Mouse (Mus musculus): ENCODE measurements at regions not wholly inside any gene's neighbourhood (a gene's known extent, or its start where the extent isn't known, plus 50 kb on each side); places are given as distances from the start of the nearest gene placed in this dataset.

DNA sequence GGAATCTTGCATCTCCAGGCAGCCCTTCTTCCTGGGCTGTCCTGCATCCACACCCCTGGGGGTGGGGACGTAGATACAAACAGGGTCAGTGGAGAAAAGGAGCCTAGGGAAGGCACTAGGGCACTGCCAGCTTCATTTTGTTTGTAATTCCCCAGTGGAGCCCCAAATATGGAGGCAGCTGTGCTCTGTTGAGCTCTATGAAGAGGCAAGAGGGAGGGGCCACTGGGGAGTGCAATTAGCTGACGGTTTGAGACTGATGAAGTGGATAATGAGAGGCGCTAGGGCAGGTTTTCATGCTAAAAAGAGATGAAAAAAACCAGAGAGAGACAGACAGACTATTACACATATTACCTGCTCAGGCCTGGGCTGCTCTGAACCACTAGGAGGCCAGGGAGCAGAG, 135.8 kb upstream of the Grik3 start:
- no peak for DNase-seq (ENCODE audit: low read depth, low spot score)

DNA sequence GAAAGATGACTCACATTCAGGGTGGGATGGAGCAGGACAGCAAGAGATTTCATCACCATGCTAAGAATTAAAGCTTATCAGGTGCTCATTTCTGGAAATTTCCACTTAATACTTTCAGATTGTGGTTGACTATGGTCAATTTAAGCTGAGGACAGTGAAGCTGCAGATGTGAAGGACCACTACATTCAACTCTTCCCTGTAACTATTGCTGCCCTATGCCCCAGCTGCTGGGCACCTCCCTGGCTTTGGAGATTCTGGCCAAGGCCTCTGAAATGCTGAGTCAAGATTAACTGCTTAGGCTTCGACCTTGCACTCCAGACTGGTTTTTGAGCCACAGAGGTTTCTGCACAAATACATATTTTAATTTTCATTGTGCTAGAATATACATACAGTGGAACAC, 140.4 kb upstream of the Grik3 start:
- DNase-seq (ENCODE audit: low read depth, low spot score), result no peak

DNA sequence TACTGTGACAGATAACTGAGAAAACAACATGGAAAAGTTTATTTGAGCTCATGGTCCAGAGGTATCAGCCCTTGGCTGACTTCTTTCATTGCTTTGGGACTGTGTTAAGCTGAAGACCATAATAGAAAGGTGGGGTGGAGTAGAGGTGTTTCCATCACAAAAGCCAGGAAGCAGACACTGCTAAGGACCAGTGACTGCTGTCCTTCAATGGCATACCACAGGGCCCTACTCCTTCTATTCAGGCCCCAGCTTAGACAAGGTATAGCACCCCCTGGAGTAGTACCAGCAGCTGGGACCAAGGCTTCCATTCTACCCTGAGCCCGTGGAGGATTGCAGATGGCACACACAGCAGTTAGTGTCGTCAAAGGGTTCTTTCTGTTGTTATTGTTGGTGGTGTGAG, 151.4 kb upstream of the Grik3 start:
- peak; percentile 80 for DNase-seq (ENCODE audit: low read depth, low spot score)

DNA sequence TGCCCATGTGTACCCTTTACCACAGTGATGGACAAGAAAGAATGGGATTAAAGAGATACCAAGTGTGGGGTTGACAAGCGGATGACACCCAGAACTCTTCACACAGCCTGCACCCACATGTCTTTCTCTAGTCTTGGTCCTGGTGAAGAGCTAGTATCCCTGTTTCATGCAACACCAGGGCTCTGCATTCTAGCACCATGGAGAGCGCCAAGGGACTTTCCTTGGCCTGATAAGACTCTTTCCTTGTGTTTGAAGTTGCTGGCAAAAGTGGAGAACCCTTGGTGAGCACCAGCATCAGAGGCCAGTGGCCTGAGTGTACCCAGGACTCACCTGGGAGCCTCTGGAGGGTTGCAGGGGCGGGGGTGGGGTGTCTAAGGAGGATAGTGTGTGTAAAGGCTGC, 161.7 kb upstream of the Grik3 start:
- peak; percentile 73 for DNase-seq (ENCODE audit: low read depth, low spot score)

DNA sequence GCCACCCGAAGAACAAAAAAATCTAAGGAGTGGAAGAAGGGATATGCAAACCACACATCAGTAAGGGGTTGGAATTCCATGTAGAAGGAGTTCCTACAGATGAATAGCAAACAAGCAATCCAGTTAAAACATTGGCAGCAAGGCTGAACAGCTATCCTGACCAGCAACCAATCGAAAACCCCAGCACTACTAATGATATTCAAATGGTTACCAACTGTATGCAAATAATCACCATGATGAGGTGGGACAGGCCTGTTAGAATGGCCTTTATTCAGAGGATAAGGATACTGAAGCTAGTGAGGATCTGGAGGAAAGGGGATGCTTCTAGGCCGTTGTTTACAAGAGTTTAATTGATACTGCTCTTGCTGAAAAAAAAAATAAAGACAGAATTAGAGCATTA, 166.0 kb upstream of the Grik3 start:
- no peak for DNase-seq (ENCODE audit: low read depth, low spot score)

DNA sequence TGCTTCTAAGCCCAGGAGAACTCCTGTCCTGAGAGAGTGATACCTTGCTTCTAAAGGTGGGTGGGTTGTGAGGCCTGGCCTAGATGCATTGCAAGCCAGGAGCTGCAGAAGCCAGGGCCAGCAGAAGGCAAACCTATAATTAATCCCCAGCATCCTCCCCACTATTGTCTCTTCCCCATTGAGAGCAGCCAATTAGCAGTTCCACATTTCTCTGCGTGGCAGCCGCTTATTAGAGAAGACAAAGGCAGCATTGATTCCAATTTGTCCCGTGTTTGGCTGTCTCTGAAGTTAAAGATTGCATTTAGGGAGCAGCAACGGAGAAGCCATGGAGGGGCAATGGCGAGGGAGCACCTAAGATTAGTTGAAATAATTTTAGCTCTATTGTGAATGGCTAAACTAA, 171.2 kb upstream of the Grik3 start:
- no peak for DNase-seq (ENCODE audit: low read depth, low spot score)

DNA sequence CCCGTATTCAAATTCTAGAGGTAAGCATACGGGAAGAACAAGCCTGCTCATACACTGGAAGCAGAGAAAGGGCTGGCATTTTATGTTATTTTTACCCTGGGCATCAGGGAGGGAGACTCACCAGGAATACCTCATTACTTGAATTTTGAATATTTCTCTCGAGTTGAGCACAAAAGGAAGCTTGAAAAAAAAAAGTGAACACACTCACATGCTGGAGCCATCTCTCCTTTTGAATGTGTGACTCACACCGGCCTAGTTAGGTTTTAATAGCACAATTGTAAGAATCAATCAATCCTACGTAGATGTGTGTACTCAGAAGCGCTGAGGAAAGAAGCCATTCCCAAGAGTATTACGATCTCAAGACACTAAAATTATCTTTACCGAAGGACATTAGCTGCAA, 172.2 kb upstream of the Grik3 start:
- DNase-seq (ENCODE audit: low read depth, low spot score), result no peak

DNA sequence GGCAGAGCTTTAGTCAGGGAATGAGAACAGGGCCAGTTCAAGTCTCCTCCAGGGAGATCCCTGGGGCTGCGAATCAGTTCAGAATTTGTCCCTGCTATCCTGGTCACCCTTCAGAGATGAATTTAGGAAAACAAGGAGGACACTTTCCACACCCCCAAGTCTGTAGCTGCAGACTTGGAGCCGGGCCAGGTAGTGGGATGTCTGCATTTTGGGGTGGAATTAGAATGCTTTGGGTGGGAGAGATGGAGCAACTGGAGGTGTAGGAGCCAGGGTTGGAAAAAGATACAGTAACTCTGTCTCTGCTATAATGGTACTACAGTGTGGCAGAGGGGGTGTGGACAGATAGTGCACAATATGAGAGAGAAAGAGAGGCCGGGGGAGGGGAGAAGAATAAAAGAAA, 173.6 kb upstream of the Grik3 start:
- no peak for DNase-seq (ENCODE audit: low read depth, low spot score)

DNA sequence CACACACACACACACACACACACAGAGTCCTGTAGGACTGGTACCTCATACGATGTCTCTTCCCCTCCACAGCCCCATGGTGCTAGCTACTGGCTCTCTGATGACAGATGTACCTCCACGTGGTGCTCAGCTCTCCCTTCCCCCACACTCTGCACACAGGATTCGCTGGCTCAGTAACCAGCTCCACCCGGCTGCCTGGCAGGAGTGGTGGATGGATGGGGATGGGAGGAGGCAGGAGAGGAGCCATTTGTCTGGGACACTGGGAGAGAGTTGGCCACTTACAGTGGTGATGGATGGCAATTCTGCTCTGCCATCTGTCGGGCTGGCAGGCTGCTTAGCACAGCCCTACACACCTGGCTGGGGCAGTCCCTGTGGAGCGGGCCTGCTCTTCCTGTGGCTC, 174.7 kb upstream of the Grik3 start:
- peak; percentile 54 for DNase-seq (ENCODE audit: low read depth, low spot score)

DNA sequence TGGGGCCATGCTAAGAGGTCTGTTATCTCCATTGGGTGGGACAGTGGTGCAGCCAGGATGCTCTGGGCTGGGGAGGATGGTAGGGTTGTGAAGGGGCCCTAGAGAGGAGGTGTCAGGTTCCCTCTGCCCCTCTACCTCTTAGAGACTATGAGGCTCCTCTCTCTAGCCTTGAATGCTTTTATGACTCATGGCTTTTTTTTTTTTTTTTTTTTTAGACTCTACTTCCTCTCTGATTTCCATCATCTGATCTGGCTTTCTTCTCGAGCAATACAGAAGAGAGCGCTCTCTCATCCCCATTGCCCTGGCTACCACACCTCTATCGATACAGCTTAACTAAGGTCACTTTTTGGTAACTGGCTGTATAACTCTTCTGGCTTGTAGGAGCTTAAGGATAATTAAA, 176.6 kb upstream of the Grik3 start:
- no peak for DNase-seq (ENCODE audit: low read depth, low spot score)

DNA sequence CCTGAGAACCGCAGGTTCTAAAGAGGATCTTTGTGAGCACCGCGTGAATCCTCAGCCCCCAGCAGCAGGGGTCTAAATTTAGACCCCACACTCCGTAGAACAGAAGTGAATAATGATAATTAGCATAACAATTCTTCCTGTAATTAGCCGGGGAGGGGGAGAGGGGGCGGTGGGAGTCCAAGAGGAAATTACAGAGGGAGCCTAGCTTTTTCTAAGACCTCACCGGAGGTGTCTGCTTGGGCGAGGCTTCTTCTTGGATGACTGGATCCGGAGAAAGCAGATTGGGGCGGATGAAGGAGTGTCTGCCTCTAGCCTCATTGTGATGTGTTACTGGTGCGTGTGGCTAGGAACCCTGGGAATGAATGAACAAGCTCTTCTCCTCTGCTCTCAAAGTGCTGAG, 177.2 kb upstream of the Grik3 start:
- peak; percentile 86 for DNase-seq (ENCODE audit: low read depth, low spot score)

DNA sequence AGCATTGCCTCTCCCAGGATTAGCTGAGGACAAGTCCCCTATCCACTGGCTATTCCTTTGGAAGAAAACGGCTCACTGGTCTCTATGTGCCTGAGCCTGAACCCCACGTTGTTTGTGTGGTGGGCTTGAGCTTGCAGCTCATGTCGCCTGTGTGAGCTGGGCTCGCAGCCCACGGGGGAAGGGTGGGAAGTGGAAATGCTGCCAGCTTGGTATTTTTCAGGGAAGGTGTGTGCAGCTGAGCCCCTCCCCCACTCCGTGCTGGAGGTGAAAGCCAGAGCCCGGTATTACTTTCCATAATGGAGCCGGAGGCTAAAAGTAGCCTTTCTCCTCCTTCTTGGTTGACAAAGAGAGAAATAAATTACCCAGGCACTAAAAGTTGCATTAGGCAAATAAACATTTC, 180.5 kb upstream of the Zc3h12a start:
- no peak for DNase-seq (ENCODE audit: low read depth, low spot score)

DNA sequence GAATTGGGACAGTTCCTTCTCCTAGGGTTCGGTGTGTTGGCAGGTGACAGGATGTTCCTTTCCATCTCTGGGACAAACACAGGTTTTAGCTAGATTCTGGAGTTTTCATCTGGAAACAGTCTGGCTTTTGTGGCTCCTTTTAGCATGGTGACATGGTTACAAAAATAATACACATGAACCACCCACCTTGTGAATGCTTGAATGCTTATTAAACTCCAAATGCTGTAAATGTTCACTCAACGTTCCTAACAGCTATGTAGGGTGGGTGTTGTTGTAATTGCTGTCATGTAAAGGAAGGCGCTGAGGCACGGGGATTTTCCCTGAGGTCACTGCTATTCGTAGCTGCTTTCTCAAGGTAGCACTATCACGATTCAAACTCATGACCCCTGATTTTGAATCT, 178.1 kb upstream of the Zc3h12a start:
- DNase-seq (ENCODE audit: low read depth, low spot score), result no peak

DNA sequence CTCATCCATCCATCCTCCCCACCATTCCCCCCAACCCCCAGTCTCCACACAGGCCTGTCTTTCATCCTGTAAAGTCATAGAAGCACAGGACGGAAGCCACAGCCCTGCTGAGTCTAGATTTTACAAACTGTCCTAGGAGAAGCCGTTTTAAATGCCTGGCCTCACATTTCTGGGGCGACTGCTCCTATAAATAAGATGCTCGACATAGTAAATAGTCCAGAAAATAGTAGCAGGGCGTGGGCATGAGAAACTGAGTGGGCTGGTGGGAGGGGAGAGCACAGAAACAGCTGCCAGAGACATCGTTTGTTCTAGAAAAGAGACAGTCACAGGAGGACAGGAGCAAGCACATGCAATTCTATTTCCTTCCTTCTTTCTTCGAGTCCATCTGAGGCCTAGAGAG, 175.0 kb upstream of the Zc3h12a start:
- DNase-seq (ENCODE audit: low read depth, low spot score), result no peak

DNA sequence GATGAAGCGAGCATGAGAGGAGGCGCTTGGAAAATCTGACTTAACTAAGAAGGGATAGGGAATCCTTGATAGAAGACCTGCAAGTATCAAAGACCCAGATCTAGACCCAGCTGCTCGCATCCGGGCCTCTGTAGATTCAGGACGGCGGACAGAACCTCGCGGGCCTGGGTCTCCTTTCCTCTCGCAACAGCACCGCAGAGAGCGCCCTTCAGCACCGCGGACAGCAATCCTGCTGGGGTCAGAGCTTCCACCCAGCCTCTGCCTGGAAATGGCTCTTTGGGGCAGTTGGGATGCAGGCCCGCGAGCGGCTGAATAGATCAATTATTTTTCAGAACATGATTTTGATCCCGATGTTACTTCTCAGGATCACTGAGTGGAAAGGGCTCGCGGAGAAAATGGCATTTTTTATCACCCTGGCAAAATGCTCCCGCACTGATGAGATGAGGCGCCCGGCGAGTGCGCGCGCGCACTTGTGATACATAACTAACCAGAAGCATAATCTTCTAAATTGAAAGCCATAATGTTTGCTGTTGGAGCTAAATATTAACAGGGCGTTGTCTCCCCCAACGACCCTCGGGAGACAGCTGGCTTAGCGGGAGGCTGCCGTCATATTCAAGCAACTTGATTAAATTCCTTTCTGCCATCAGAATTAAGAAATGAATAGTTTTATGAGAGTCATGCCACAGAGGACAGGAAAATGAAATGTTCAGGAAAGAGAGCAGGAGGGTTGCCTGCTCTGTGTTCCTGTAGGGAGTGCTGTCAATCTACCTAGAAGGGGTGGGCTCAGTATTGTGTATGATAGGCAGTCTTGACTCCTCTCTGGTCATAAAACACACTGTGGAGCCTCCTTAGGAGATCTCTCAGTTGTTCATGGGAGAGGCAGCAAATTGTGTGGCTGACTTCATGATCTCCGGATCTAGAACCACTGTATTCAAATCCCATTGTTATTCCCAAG, 173.1 kb upstream of the Zc3h12a start:
- DNase-seq (ENCODE audit: low read depth, low spot score), result peak; percentile 91

DNA sequence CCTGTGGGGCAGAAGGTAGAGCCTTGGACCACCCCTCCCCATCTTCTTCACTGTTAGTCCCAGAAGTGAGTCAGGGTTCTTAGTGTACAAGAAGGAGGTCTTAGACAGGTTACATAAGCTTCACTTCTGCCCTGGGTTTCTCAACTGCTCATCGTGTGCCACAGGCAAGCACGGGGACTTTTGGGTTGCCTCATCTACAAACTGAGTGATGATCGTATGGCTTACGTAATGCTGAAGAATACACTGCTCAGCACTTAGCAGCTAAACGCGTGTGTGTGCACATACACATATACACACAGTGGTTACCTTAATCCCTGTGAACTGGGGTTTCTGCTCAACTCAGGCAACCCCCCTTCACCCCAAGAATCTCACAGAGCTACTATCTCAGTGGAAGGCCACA, 163.1 kb upstream of the Zc3h12a start:
- no peak for DNase-seq (ENCODE audit: low read depth, low spot score)

DNA sequence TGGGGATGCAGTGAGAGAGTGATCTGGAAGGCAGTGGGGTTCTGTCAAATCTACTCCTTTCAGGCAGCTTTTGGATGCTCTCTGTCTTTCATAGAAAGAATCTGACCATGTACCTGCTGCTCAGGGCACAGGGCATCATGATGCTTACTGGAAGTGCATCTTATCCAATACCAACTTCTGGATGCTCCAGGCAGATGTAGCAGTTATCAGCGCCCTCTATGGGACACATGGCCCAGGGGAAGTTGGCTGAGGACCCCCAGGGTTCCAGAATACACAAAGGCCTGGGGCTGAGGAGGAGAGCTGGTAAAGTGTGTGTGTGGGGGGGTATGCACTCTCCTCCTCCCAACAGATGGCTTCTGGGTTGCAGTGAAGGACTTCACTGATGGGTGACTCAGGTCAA, 162.1 kb upstream of the Zc3h12a start:
- DNase-seq (ENCODE audit: low read depth, low spot score), result no peak

DNA sequence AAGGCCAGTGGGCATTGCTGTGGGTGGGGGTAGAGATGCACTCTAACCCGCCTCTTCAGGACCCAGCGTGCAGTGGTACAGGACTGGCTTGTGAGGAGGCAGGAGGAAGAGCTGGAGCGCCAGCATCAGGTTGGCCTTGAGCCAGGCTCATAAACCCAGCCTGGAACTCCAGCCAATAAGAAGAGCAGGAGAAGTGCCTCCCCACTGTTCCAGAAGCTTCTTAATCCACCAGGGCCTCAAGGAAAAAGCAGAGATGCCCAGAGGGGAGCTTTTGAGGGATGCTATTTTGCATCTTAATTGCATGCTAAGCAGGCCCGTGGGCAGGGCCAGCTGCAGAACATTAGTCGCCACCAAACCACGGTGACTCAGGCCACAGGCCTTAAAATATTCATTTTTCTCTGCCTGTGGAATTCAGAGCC, 161.4 kb upstream of the Zc3h12a start:
- no peak for DNase-seq (ENCODE audit: low read depth, low spot score)

DNA sequence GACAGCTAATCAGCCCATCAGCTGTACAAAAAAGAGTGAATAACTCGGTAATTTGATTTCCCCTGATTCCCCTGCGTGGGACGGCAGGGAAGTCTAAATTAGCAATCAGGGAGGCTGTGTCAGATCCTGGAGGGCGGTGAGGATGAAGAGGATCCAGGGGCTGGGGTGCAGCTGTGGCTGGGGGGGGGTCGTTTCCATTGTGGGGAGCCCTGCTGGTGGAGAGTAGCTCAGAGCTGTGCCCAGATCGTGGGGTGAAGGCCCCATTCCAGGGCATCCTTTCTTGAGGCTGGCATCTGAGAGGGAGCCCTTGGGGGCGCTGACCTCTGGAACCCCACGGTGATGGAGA, 155.3 kb upstream of the Zc3h12a start:
- no peak for DNase-seq (ENCODE audit: low read depth, low spot score)

DNA sequence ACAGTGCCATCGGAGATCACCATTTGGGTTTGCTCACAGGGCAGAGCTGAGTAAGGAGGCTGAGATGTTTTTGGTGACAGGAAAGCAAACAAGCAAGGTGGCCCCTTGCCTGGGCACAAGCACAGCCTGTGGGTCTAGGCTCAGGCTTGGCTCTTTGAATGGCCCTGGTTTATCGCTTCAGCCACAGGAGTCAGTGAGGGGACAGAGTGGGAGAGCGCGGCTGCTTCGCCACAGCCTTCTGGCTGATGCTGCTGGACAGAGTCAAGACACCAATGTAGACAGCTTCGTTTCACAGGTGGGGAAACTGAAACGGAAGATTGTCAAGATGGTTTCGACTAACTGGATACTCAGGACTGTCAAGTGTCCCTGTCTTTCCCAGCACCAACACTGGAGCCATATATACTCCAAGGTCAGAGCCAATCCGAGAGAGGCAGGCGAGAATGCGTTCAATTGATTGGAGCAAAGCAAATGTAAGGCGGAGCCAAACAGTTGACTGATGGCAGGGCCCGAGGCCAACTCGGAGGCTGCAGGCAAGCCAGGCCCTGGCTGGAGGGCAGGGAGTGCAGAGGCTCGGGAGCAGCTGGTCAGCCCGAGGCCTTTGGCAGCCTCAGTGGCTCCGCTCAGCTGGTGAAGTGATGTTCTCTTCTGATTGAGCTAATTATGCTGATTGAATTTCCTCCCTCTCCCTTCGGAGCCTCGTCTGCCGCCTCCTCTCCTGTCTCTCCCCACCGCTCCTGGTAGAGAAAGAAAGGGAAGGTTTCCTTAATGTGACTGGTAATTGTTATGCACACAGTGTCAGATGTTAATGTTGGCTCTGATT, 154.7 kb upstream of the Zc3h12a start:
- peak; percentile 87 for DNase-seq (ENCODE audit: low read depth, low spot score)

DNA sequence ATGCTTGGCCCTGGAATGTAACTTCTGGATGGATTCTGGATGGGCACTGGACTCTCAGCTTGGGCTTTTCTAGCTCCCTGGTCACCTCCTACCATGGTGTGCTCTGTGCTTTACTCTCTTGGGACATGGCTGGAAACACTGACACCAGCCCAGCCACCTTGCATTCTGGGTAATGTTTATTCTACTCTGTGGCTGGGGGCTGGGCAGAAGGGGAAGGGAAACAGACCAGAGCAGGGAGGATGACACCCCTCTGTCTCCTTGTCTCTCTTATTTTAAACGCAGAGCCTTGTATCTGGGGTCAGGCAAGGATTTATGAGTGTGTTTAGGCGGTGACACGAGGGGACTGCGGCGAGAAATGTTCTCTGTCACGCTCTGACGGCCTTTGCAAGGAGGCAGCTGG, 151.5 kb upstream of the Zc3h12a start:
- no peak for DNase-seq (ENCODE audit: low read depth, low spot score)

DNA sequence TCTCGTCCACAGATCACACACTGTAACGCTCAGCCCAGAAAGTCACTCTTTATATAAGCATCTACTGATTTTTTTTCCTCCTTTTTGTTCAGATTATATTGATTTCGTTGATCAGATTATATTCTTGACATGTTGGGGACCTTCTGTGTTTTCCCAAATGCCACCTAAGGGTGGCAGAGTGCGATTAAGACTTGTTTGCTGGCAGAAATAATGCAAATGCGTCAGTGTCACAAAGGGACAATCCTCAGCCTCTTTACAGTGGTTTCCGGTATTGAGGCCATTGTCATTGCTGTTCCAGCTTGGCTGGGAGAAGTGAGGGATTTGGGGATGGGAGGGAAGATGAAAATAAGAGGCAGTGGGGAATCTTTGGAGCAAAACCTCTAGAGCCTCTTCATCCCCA, 149.2 kb upstream of the Zc3h12a start:
- DNase-seq (ENCODE audit: low read depth, low spot score), result no peak

DNA sequence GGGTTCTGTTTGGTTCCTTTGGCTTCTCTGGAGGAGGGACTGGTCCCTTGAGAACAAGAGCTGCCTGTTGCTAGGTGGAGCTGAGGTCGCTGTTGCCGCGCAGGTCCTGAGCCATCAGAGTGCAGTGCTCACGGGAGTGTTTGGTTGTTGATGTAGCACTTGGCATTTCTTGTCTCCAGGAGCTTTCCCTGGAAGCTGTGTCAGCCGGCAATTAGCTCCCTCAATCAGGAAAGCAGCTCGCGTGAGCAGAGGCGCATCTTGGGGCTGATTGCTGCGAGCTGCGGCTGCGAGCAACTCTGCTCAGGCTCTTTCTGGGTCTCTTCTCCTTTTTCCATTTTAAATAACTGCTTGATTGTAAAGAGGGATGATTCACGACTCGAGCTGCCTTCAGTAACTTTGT, 147.6 kb upstream of the Zc3h12a start:
- peak; percentile 30 for DNase-seq (ENCODE audit: low read depth, low spot score)
